8 mouse cellular contexts compared by ENCODE assay signal in the genomic region with DNA sequence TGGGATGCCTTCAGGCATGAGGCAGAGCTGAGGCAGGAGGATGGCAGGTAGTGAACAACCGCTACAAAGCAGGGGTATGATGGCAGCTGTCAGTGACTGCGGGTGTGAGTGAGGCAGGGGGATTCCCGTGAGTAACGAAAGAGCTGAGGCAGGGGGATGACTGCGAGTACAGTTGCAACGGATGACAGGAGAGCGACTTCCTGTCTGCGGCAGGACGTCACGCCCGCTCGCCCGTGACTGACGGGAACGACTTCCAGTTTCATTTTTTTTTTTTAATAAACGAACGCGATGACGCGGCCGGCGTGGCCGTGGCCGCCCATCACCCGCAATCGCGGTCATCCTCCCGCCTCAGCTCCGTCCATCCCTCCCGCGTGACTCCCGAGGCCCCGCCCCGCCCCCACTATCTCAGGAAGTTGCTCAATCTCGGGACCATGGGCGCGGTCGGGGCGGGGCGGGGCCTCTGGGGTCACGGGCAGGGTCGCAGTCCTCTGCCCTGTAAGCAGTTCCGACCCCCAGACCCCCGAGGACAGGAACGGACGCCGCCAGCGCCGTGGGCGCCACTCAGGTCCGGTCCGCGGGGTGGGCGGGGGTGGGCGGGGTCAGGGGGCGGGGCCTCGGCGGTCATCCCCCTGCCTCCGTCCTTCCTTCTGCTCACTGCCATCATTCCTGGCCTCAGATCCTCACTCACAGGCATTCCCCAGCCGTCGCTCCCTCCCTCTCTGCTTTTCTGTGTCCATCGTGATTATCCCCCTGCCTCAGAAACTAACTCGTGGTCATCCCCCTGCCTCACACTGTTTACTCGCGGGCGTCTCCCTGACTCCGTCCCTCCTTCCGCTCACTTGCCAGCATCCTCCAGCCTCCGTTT. TPM values are rescaled to one million over a fixed set of nuclear protein-coding genes. Genes with fewer than 3 reads are reported as not detected.
A peak's percentile ranks its signal among the peaks of the same experiment; 100 is the strongest.
DNase-seq lines count a peak whose midpoint lies in the region; ATAC-seq and TF ChIP-seq lines count a peak whose summit lies in the region.

Il3ra (plus strand) TSS at position 328 of the 865 bp plus-strand sequence.

- peak within 1 kb of the TSS; percentile 68 for H3K4me3 ChIP-seq in heart, embryonic 13.5 days
- peak within 1 kb of the TSS; percentile 56 for H3K4me3 ChIP-seq in kidney, postnatal 0 days (replicated peaks; ENCODE audit: low read depth, low read length)
- peak within 1 kb of the TSS; percentile 64 for H3K4me3 ChIP-seq in liver, embryonic 16.5 days (ENCODE audit: low read depth, low read length)
- peak within 1 kb of the TSS; percentile 64 for H3K4me3 ChIP-seq in neural tube, embryonic 12.5 days

- H3K27ac ChIP-seq in heart, embryonic 13.5 days (replicated peaks), result peak within 1 kb of the TSS; percentile 76
- peak within 1 kb of the TSS; percentile 85 for H3K27ac ChIP-seq in kidney, postnatal 0 days
- H3K27ac ChIP-seq in liver, embryonic 16.5 days (ENCODE audit: low read length), result peak within 1 kb of the TSS; percentile 63
- H3K27ac ChIP-seq in neural tube, embryonic 12.5 days, result no peak within 1 kb of the TSS

- TF ChIP-seq CTCF in kidney, postnatal 0 days (IDR thresholded peaks at IDR 0.05; ENCODE audit: low read depth), result no peak

- peaks cover 36% of the 10 kb centered on the region for H3K36me3 ChIP-seq in heart, embryonic 13.5 days
- H3K36me3 ChIP-seq in kidney, postnatal 0 days (ENCODE audit: insufficient read depth, low read length), result no peaks in the 10 kb centered on the region
- H3K36me3 ChIP-seq in liver, embryonic 16.5 days (ENCODE audit: control insufficient read depth, insufficient read depth), result no peaks in the 10 kb centered on the region
- H3K36me3 ChIP-seq in neural tube, embryonic 12.5 days, result peaks cover 6% of the 10 kb centered on the region; the same call in 1 of the 2 replicates

- no peaks in the 10 kb centered on the region for H3K4me1 ChIP-seq in heart, embryonic 13.5 days
- no peaks in the 10 kb centered on the region for H3K4me1 ChIP-seq in kidney, postnatal 0 days (replicated peaks; ENCODE audit: insufficient read depth, low read length)
- no peaks in the 10 kb centered on the region; the same call in 1 of the 2 replicates for H3K4me1 ChIP-seq in liver, embryonic 16.5 days (ENCODE audit: control insufficient read depth, low read depth, low read length)
- peaks cover 3% of the 10 kb centered on the region; the same call in 1 of the 2 replicates for H3K4me1 ChIP-seq in neural tube, embryonic 12.5 days

- peak; percentile 34; the same call in 1 of the 2 replicates for ATAC-seq in heart, embryonic 13.5 days (ENCODE audit: extremely low read depth, insufficient number of reproducible peaks, low FRiP score, low TSS enrichment)
- peak; percentile 16 for ATAC-seq in kidney, postnatal 0 days (replicated peaks; ENCODE audit: low FRiP score, low read depth)
- peak; percentile 43 for ATAC-seq in liver, embryonic 16.5 days (ENCODE audit: low read depth)
- peak; percentile 41 for ATAC-seq in neural tube, embryonic 12.5 days (ENCODE audit: low FRiP score, low read depth)

- WGBS in heart, embryonic 13.5 days, result 3% methylated on average over 69 of the region's 69 CpGs
- 6% methylated on average over 65 of the region's 69 CpGs for WGBS in kidney, postnatal 0 days
- WGBS in liver, embryonic 16.5 days (ENCODE audit: insufficient replicate concordance), result 3% methylated on average over 68 of the region's 69 CpGs
- 3% methylated on average over 57 of the region's 69 CpGs for WGBS in neural tube, embryonic 12.5 days

- H3K27me3 ChIP-seq in heart, embryonic 13.5 days (replicated peaks), result no peaks in the 10 kb centered on the region
- no peaks in the 10 kb centered on the region for H3K27me3 ChIP-seq in kidney, postnatal 0 days (ENCODE audit: insufficient read depth, low read length)
- H3K27me3 ChIP-seq in liver, embryonic 16.5 days (ENCODE audit: control insufficient read depth, insufficient read depth, low read depth, low read length), result no peaks in the 10 kb centered on the region
- H3K27me3 ChIP-seq in neural tube, embryonic 12.5 days (replicated peaks), result no peaks in the 10 kb centered on the region

- peak within 1 kb of the TSS; percentile 87 for H3K4me2 ChIP-seq in heart, embryonic 13.5 days
- H3K4me2 ChIP-seq in kidney, postnatal 0 days (ENCODE audit: low read length), result peak within 1 kb of the TSS; percentile 75
- H3K4me2 ChIP-seq in liver, embryonic 16.5 days (ENCODE audit: low read depth, low read length), result peak within 1 kb of the TSS; percentile 80
- peak within 1 kb of the TSS; percentile 73 for H3K4me2 ChIP-seq in neural tube, embryonic 12.5 days (replicated peaks)

- peak within 1 kb of the TSS; percentile 81 for H3K9ac ChIP-seq in heart, embryonic 13.5 days
- H3K9ac ChIP-seq in kidney, postnatal 0 days (ENCODE audit: low read depth, low read length), result peak within 1 kb of the TSS; percentile 59
- peak within 1 kb of the TSS; percentile 34 for H3K9ac ChIP-seq in liver, embryonic 16.5 days (ENCODE audit: low read depth, low read length)
- peak within 1 kb of the TSS; percentile 64 for H3K9ac ChIP-seq in neural tube, embryonic 12.5 days

- H3K9me3 ChIP-seq in heart, embryonic 13.5 days, result peaks cover 51% of the 10 kb centered on the region
- H3K9me3 ChIP-seq in kidney, postnatal 0 days (replicated peaks; ENCODE audit: low read length), result peaks cover 25% of the 10 kb centered on the region
- peaks cover 38% of the 10 kb centered on the region for H3K9me3 ChIP-seq in liver, embryonic 16.5 days (replicated peaks; ENCODE audit: control insufficient read depth, low read length)
- peaks cover 41% of the 10 kb centered on the region for H3K9me3 ChIP-seq in neural tube, embryonic 12.5 days

- DNase-seq in B cell, adult 2 months, result peak; percentile 92 to 93
- peak; percentile 62 to 66 for DNase-seq in adrenal gland, postnatal 4 days (ENCODE audit: low spot score in 2 of 2)
- DNase-seq in fibroblast of lung, adult 2 months (ENCODE audit: low read depth), result peak; percentile 65
- DNase-seq in kidney, postnatal 0 days (ENCODE audit: low spot score), result peak; percentile 80
- peak; percentile 95 for DNase-seq in testis, postnatal 10 days (ENCODE audit: low spot score)

RNA-seq across cellular contexts. Expression of gene Il3ra, which starts in this region (rescaled TPM):
- total RNA-seq in adrenal gland, postnatal 4 days (2021), result 10 to 100 TPM; 20.1 to 22.3 TPM
- polyA plus RNA-seq in heart, embryonic 13.5 days (2015; fragmentation: Nextera tagmentation; extraction: Ambion mirVana), result 3.0 and 3.9 TPM in 2 replicates
- polyA plus RNA-seq in kidney, postnatal 0 days (2015; fragmentation: Nextera tagmentation; extraction: Ambion mirVana), result 6.6 and 6.9 TPM in 2 replicates
- polyA plus RNA-seq in liver, embryonic 16.5 days (2015; fragmentation: Nextera tagmentation; extraction: Ambion mirVana), result 2.6 and 4.1 TPM in 2 replicates
- 4.1 and 5.0 TPM in 2 replicates for polyA plus RNA-seq in neural tube, embryonic 12.5 days (2016; fragmentation: Nextera tagmentation; extraction: Ambion mirVana)
